Mouse (Mus musculus): Measurements from ENCODE around the gene Myo1d. TPM values are rescaled to one million over a fixed set of nuclear protein-coding genes. Genes with fewer than 3 reads are reported as not detected.

Myo1d gene
- polyA plus RNA-seq, 1 experiment from 2014 or later, result 1.4 TPM

- Histone ChIP-seq H3K4me2 (no peak overlapping the region), H3K9ac (no peak overlapping the region), H3K9me3 (replicated peaks) (no peaks in the 10 kb centered on the region), H3K36me3 (ENCODE audit: poor library complexity, severe bottlenecking) (no peaks in the 10 kb centered on the region), H3K27ac (peak overlapping the region; percentile 99), H3K27me3 (no peaks in the 10 kb centered on the region), H3K4me3 (no peak overlapping the region), H3K4me1 (peaks cover 61% of the 10 kb centered on the region)
- 85% methylated on average over 3 of the region's 3 CpGs for WGBS
- no peak for ATAC-seq
These were observed 274.2 kb downstream of the Myo1d start for GRCm38 (mm10) chr11:80505581-80505980.

GRCm38 (mm10) chr11:80504519-80505385 lies 275.1 kb downstream of the Myo1d start:
- Histone ChIP-seq H3K27me3 (no peaks in the 10 kb centered on the region), H3K4me3 (no peak overlapping the region), H3K9me3 (replicated peaks) (no peaks in the 10 kb centered on the region), H3K27ac (peak overlapping the region; percentile 99), H3K9ac (peak overlapping the region; percentile 52), H3K4me1 (peaks cover 62% of the 10 kb centered on the region), H3K36me3 (ENCODE audit: poor library complexity, severe bottlenecking) (no peaks in the 10 kb centered on the region), H3K4me2 (peak overlapping the region; percentile 49)
- ATAC-seq, result peak; percentile 20; the same call in 1 of the 2 replicates
- 28% methylated on average over 6 of the region's 6 CpGs for WGBS

DNA sequence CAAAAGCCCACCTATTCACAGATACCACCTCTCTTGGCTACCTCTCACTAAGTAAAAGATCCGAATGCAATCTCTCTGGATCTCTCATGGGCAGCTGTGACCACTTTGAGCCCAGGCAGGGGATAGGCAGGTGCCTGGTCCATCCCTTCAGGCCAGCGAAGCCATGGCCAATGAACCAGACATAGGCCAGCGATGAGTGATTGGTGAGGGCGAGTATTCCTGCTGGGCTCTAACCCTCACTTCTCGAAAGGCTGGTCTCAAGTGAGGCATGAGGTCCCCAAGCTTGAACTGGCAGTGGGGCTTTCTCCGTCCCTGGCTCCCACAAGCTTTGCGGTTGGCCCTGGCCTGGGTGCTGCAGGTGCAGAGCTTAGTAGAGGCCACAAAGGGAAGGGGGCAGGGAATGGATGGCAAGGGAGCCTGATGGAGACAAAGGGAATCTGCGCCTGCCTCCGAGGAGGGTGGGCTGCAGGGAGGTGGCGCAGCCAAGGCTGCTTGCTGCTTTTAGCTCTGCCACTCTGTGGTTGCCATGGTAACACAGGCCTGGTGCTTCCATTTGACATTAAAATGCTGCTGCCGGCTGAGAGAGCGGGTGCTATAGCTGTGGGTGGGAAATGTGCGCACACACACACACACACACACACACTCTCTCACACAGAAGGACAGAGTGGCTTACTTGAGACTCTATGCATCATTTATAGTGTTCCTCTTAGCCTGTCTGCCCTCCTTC lies 275.9 kb downstream of the Myo1d start:
- Histone ChIP-seq H3K9me3 (replicated peaks) (no peaks in the 10 kb centered on the region), H3K4me3 (no peak overlapping the region), H3K4me1 (peaks cover 63% of the 10 kb centered on the region), H3K4me2 (peak overlapping the region; percentile 49), H3K27ac (peak overlapping the region; percentile 99), H3K36me3 (ENCODE audit: poor library complexity, severe bottlenecking) (no peaks in the 10 kb centered on the region), H3K27me3 (no peaks in the 10 kb centered on the region), H3K9ac (peak overlapping the region; percentile 56)
- 9% methylated on average over 13 of the region's 13 CpGs for WGBS
- ATAC-seq, result peak; percentile 97

DNA sequence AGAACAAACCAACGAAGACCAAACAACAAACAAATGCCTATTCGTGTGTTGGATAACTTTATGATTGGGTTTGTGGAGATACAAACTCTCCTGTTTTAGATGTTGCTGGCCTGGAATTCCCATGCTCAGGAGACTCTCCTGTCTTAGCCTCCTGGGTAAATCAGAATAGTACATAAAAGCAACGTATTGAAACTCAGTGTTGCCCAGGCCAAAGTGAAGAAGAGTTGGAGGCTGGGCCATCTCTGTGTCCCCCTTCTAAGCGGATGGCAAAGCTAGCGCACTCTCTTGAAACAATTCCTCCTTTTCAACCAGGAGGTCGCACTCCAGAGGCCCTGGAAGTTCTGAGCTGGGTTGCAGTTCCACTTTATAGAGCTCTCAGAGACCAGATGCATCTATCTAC lies 276.5 kb downstream of the Myo1d start:
- Histone ChIP-seq H3K9ac (peak overlapping the region; percentile 56), H3K27me3 (no peaks in the 10 kb centered on the region), H3K36me3 (ENCODE audit: poor library complexity, severe bottlenecking) (no peaks in the 10 kb centered on the region), H3K4me2 (peak overlapping the region; percentile 33; the same call in 1 of the 2 replicates), H3K27ac (peak overlapping the region; percentile 99), H3K9me3 (replicated peaks) (no peaks in the 10 kb centered on the region), H3K4me1 (peaks cover 63% of the 10 kb centered on the region), H3K4me3 (no peak overlapping the region)
- no peak for ATAC-seq
- 71% methylated on average over 6 of the region's 6 CpGs for WGBS

DNA sequence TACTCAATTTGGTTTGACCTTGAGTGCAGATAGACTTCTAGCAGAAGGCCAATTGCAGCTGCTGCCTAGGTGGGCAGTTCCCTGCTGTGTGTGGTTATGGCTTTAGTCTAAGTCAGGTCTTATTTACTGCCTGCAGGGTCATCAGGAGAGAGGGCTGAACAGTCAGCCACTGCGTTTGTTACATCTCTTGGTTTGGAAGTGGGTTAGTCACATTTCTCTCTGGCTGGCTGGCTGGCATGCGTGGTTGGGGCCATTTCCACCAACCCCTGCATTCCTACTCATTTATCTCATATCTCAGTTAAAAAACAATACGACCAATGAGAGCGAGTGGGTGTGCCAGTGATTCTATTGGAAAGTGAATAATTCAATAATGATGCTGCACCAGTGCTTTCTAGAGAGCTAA lies 280.3 kb downstream of the Myo1d start:
- Histone ChIP-seq H3K4me3 (no peak overlapping the region), H3K9me3 (replicated peaks) (no peaks in the 10 kb centered on the region), H3K27me3 (no peaks in the 10 kb centered on the region), H3K9ac (no peak overlapping the region), H3K36me3 (ENCODE audit: poor library complexity, severe bottlenecking) (no peaks in the 10 kb centered on the region), H3K4me2 (no peak overlapping the region), H3K4me1 (peaks cover 48% of the 10 kb centered on the region), H3K27ac (peak overlapping the region; percentile 86; the same call in 1 of the 2 replicates)
- no peak for ATAC-seq
- 69% methylated on average over 4 of the region's 4 CpGs for WGBS

GRCm38 (mm10) chr11:80498328-80499070 lies 281.3 kb downstream of the Myo1d start:
- peak; percentile 65; the same call in 1 of the 2 replicates for ATAC-seq
- no peaks in the 10 kb centered on the region for H3K36me3 ChIP-seq (ENCODE audit: poor library complexity, severe bottlenecking)
- peak overlapping the region; percentile 31 for H3K9ac ChIP-seq
- WGBS, result 43% methylated on average over 11 of the region's 11 CpGs
- H3K9me3 ChIP-seq (replicated peaks), result no peaks in the 10 kb centered on the region
- H3K4me1 ChIP-seq, result peaks cover 39% of the 10 kb centered on the region
- H3K27me3 ChIP-seq, result no peaks in the 10 kb centered on the region
- no peak overlapping the region for H3K4me3 ChIP-seq
- peak overlapping the region; percentile 22; the same call in 1 of the 2 replicates for H3K4me2 ChIP-seq
- H3K27ac ChIP-seq, result peak overlapping the region; percentile 86

DNA sequence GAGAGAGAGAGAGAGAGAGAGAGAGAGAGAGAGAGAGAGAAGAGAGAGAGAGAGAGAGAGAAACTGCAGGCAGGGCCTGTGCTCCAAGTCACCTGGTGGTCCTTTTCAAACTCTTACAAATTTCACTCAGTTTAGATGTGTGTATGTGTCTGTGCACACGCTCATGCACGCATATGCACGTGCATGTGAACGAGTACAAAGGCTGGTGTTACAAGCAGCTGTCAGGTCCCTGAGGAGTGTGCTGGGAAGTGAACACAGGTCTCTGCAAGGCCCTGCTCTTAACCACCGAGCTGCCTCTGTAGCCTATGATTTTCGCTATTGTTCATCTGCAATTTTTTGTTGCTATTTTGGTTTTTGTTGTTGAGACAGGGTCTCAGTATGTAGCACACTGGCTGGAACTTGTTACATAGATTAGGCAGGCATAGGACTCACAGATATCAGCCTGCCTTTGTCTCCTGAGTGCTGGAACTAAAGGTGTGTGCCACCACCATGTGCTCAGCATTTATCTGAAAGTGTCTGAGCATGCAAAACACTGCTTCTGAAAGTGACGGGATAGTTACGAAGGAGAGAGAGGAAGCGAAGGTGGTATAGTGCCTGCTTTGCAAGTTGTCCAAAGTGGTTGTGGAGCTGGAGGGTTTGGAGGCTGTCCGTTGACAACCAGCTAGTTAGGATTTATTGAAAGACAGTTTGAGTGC lies 282.5 kb downstream of the Myo1d start:
- H3K9ac ChIP-seq, result no peak overlapping the region
- WGBS, result 81% methylated on average over 10 of the region's 10 CpGs
- no peaks in the 10 kb centered on the region for H3K9me3 ChIP-seq (replicated peaks)
- no peaks in the 10 kb centered on the region for H3K36me3 ChIP-seq (ENCODE audit: poor library complexity, severe bottlenecking)
- ATAC-seq, result no peak
- no peaks in the 10 kb centered on the region for H3K27me3 ChIP-seq
- H3K4me3 ChIP-seq, result no peak overlapping the region
- H3K4me1 ChIP-seq, result peaks cover 33% of the 10 kb centered on the region
- H3K4me2 ChIP-seq, result no peak overlapping the region
- no peak overlapping the region for H3K27ac ChIP-seq

GRCm38 (mm10) chr11:80496640-80497039 lies 283.2 kb downstream of the Myo1d start:
- Histone ChIP-seq H3K27ac (no peak overlapping the region), H3K4me2 (no peak overlapping the region), H3K4me3 (no peak overlapping the region), H3K9me3 (replicated peaks) (no peaks in the 10 kb centered on the region), H3K9ac (no peak overlapping the region), H3K36me3 (ENCODE audit: poor library complexity, severe bottlenecking) (no peaks in the 10 kb centered on the region), H3K27me3 (no peaks in the 10 kb centered on the region), H3K4me1 (peaks cover 33% of the 10 kb centered on the region)
- WGBS, result 94% methylated on average over 1 of the region's 1 CpGs
- ATAC-seq, result no peak

DNA sequence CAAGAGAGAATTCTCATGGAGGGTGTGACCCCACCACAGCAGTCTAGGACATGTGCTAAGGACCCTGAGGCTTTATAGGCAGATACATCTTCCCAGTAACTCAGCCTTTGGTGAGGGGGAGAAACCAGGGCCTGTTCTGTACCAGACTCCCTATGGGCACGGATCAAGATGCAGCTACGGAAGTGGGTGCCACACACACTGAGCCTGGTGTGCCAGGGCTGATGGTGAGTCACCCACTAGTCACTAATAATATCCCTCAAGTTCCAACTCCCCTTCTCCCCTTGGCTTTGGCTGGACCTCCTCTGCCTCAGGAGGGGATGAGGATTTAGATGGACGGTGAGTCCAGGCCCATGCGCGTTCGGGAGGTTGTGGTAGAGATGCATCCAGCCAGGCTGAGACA lies 283.9 kb downstream of the Myo1d start:
- Histone ChIP-seq H3K9me3 (replicated peaks) (no peaks in the 10 kb centered on the region), H3K4me1 (peaks cover 33% of the 10 kb centered on the region), H3K27me3 (no peaks in the 10 kb centered on the region), H3K27ac (no peak overlapping the region), H3K36me3 (ENCODE audit: poor library complexity, severe bottlenecking) (no peaks in the 10 kb centered on the region), H3K4me2 (no peak overlapping the region), H3K9ac (no peak overlapping the region), H3K4me3 (no peak overlapping the region)
- ATAC-seq, result no peak
- 92% methylated on average over 6 of the region's 6 CpGs for WGBS

GRCm38 (mm10) chr11:80494852-80495251 lies 285.0 kb downstream of the Myo1d start:
- Histone ChIP-seq H3K27ac (no peak overlapping the region), H3K27me3 (no peaks in the 10 kb centered on the region), H3K4me1 (peaks cover 30% of the 10 kb centered on the region), H3K9ac (no peak overlapping the region), H3K9me3 (replicated peaks) (no peaks in the 10 kb centered on the region), H3K4me2 (no peak overlapping the region), H3K36me3 (ENCODE audit: poor library complexity, severe bottlenecking) (no peaks in the 10 kb centered on the region), H3K4me3 (no peak overlapping the region)
- WGBS, result 63% methylated on average over 9 of the region's 9 CpGs
- no peak for ATAC-seq

DNA sequence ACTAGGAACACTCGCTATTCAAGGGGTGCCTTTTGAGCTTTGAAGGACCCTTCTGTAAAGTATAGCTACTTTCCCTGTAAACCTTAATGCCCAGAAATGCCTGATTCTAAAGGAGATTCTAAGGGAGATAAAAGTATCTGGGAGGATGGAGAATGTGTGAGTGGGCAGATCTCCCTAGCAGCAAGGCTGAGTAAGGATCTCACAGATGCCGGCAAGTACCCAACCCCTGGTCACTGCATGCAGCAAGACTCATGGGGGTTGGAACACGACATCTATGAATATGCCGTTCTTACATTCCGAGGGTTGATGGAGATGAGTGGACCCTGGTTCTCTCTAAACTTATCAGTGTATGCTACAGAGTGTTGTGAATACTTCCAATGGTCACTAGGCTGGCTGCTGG lies 286.6 kb downstream of the Myo1d start:
- Histone ChIP-seq H3K4me3 (no peak overlapping the region), H3K4me1 (peaks cover 30% of the 10 kb centered on the region), H3K27me3 (no peaks in the 10 kb centered on the region), H3K36me3 (ENCODE audit: poor library complexity, severe bottlenecking) (no peaks in the 10 kb centered on the region), H3K9me3 (replicated peaks) (no peaks in the 10 kb centered on the region), H3K9ac (no peak overlapping the region), H3K4me2 (no peak overlapping the region), H3K27ac (no peak overlapping the region)
- WGBS, result 94% methylated on average over 5 of the region's 5 CpGs
- ATAC-seq, result no peak

All from forebrain, embryonic 13.5 days (tissue).